In genomic region chr19:55569894-55570293, GRCm38 (mm10) we compare ENCODE assay signal across 20 mouse cellular contexts.
DNase-seq lines count a peak whose midpoint lies in the region; ATAC-seq lines count a peak whose summit lies in the region.
"Had no signal": no experiment of that assay in that cellular context is flagged by ENCODE, and none has a peak within 500 bp of the region (broad histone marks: within the 10 kb centered on the region; RNA-seq: fewer than 3 reads in every experiment).

No protein-coding gene starts in this region.

- no peaks in the 10 kb centered on the region for H3K27me3 ChIP-seq in kidney, embryonic 16.5 days (ENCODE audit: insufficient read depth, low read length)
- H3K27me3 ChIP-seq: liver, embryonic 13.5 days; neural tube, embryonic 12.5 days had no signal

- H3K27ac ChIP-seq in kidney, embryonic 16.5 days (ENCODE audit: low read length): peak overlapping the region; percentile 47; the same call in 1 of the 2 replicates
- H3K27ac ChIP-seq: forebrain, embryonic 13.5 days; hindbrain, postnatal 0 days; liver, embryonic 13.5 days; neural tube, embryonic 12.5 days had no signal

- no peak overlapping the region for H3K9ac ChIP-seq in kidney, embryonic 16.5 days (replicated peaks; ENCODE audit: low read length)
- H3K9ac ChIP-seq: forebrain, embryonic 13.5 days; liver, embryonic 13.5 days; neural tube, embryonic 12.5 days had no signal

- H3K36me3 ChIP-seq in kidney, embryonic 16.5 days (ENCODE audit: insufficient read depth, low read length): no peaks in the 10 kb centered on the region
- H3K36me3 ChIP-seq: embryonic facial prominence, embryonic 10.5 days; liver, embryonic 13.5 days; neural tube, embryonic 12.5 days had no signal

- 88% methylated on average over 12 of the region's 12 CpGs for WGBS in kidney, embryonic 16.5 days

- ATAC-seq in kidney, embryonic 16.5 days (ENCODE audit: low FRiP score, low TSS enrichment): no peak
- peak; percentile 61 to 75 for ATAC-seq in hematopoietic stem cell, adult 5-6 weeks (replicated peaks in 1 of 2; ENCODE audit: insufficient read depth in 1 of 2, low FRiP score in 2 of 2, low TSS enrichment in 1 of 2, low read depth in 1 of 2, poor library complexity in 2 of 2, severe bottlenecking in 2 of 2)
- peak; percentile 75 for ATAC-seq in megakaryocyte, adult 5-6 weeks (ENCODE audit: poor library complexity, severe bottlenecking)
- ATAC-seq: CD4-positive, CD25-positive, alpha-beta regulatory T cell, adult 4 months; forebrain, embryonic 13.5 days; hindbrain, postnatal 0 days; midbrain, embryonic 16.5 days had no signal

- no peak overlapping the region for H3K4me2 ChIP-seq in kidney, embryonic 16.5 days (replicated peaks; ENCODE audit: low read depth, low read length)
- H3K4me2 ChIP-seq: forebrain, embryonic 13.5 days; liver, embryonic 13.5 days; neural tube, embryonic 12.5 days had no signal

- DNase-seq in kidney, adult 11 months: no peak
- no peak for DNase-seq in left cerebral cortex, adult 18-20 months (ENCODE audit: low spot score in 2 of 2)
- DNase-seq in spleen, postnatal 10 days (ENCODE audit: low spot score in 2 of 2): no peak
- no peak for DNase-seq in right cerebral cortex, postnatal 14 days
- DNase-seq: cerebellum, adult 11 months; cerebellum, postnatal 25 days; gastrocnemius, postnatal 25 days; liver, embryonic 13.5 days; right cerebral cortex, postnatal 25 days; thymus, adult 2 months had no signal

- H3K4me1 ChIP-seq in kidney, embryonic 16.5 days (ENCODE audit: insufficient read depth, low read length): peaks cover 20% of the 10 kb centered on the region
- H3K4me1 ChIP-seq: forebrain, embryonic 13.5 days; neural tube, embryonic 12.5 days had no signal

- no peak overlapping the region for H3K4me3 ChIP-seq in kidney, embryonic 16.5 days (ENCODE audit: low read length)
- H3K4me3 ChIP-seq: embryonic facial prominence, embryonic 10.5 days; forebrain, embryonic 13.5 days; liver, embryonic 13.5 days; neural tube, embryonic 12.5 days had no signal

- H3K9me3 ChIP-seq in kidney, embryonic 16.5 days (ENCODE audit: low read length): no peaks in the 10 kb centered on the region
- H3K9me3 ChIP-seq: embryonic facial prominence, embryonic 10.5 days; forebrain, embryonic 13.5 days; G1E; liver, embryonic 13.5 days; neural tube, embryonic 12.5 days had no signal
